Mouse (Mus musculus): ENCODE measurements around the gene AI597479.

The AI597479 gene

DNA sequence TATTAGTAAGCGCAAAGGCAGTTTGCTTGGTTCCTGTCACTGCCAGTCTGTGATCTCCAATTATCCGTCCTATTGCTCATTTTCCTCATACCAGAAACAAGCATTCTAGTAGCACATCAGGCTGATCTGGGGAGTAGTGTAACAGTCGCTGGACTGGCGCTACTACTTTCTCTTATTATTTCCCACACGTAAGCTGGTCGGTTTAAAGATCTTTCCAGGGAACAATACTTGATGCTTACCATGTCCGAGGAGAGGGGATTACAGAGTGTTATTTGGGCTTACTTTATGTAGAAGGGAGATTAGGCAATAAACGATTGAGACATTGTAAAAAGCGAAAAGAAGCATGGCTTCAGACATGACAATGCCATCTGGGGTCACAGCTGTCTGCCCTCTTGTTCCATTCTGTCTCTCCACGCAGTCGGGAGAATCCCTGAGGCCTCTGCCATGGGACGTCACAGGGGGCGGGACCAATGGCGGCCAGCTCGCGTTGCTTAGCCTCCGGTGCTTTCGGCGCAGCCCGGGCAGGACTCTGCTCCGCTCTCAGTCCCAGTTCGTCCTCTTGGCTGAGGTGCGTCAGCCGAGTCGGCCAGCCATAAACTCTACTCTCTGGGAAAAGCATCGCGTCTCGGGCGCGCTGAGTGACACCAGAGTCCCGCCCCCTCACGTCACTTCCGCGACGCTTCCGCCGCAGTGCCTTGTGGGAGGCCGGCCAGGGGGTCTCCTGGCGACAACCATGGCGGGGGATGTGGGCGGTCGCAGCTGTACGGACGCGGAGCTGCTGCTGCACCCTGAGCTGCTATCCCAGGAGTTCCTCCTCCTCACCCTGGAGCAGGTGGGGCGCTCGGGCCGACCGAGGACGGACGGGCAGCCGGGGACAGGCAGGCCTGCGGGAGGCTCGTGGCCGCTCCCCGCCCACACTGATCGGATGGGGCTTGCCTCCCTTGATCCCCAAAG, at the start of gene AI597479, which contains the start of gene Tgfbrap1:
Gene AI597479 (plus strand): TSS at position 680 of the 954 bp plus-strand sequence.
Gene Tgfbrap1 (minus strand): TSS at position 607 of the 954 bp plus-strand sequence.
- in situ Hi-C loops (cut with MboI; ENCODE audit: low sequenced_read_pairs): no loop called here

DNA sequence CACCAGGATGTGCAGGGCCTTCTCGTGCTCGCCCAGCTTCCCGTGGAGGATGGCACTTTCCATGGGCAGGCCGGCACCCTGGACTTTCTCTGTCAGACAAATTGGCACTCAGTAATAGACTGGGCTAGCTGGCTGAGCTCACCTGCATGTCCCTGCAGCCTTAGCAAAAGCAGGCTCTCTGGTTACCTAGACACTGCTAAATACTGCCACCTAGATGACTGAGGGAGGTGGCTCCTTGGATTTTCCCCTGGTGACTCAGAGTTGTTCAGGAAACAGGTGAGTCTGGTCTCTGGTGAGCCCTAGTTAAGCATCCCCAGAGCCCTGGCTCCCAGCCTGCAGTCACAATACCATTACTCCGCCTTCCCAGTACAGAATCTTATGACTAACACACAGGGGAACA, 46.6 kb upstream of the AI597479 start:
- in situ Hi-C loops (cut with MboI; ENCODE audit: low sequenced_read_pairs): loop anchor here (25.0 kb wide), 1 partner anchor 140 kb away; no protein-coding TSS in a partner anchor

DNA sequence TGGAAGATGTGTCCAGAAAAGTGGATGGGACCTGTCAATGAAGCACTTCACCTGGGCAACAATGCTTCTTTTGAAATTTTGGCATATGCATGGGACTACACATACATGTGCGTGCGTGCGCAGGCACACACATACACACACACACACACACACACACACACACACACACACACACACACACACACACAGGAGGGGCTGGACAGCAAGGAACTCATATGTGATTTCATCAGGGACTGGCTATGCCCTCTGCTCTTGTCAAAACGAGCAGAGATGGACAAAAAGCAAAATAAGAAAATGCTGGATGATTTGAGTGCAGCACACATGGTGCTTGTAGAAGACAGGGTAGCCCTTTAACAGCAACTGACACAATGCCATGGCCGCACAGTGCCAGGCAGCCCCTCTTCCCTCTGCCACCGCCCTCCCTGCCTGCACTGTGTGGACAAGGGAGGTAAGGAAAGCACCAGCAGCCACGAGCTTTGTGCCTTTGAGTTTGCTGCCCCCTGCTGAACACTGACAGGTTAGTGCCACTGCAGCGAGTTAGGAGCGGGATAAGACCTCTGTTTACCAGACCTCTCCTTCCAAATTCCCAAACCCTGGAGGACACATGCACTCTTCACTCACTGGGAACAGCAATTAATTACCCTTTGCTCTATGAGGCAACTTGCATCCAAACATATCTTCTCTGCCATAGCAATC, 32.7 kb upstream of the AI597479 start:
- in situ Hi-C loops (cut with MboI; ENCODE audit: low sequenced_read_pairs): loop anchor here (25.0 kb wide), 1 partner anchor 153 kb away; no protein-coding TSS in a partner anchor

DNA sequence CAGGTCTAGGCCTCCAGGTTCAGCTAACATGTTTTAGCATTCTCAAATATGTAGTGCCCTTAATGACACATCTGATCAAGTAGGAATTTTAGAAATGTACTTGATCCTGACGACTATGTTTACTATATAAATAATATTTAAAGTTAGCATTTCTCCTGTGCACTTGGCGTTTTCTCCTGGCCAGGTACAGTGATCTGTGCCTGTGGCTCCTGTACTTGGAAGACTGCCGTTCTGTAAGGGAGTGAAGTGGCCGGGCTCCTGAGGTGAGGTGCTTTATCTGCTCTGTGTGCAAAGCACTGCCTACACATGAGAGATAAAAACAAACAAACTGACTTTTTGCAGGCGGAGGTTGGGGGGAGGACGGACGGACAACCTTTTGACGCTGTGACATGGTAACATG, 31.9 kb upstream of the AI597479 start:
- in situ Hi-C loops (cut with MboI; ENCODE audit: low sequenced_read_pairs): loop anchor here (25.0 kb wide), 1 partner anchor 154 kb away; no protein-coding TSS in a partner anchor

DNA sequence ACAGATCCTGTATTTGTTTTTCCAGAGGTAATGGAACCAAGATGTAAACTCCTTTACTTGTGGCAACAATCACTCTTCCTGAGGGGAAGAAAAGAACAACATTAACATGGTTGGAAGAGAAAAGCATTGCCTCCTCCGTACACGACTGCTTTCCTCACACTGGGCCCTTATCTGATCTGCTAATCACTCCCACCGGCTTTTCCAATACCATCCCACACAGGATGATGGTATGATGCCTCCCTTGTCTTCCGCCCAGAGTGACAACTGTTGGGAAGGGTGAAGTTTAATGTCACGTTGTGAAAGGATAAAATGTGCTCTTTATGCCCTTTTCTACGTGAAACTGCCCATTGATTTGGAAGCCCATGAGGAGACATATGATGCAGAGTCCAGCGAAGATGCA, 31.0 kb upstream of the AI597479 start:
- in situ Hi-C loops (cut with MboI; ENCODE audit: low sequenced_read_pairs): loop anchor here (25.0 kb wide), 1 partner anchor 155 kb away; no protein-coding TSS in a partner anchor

DNA sequence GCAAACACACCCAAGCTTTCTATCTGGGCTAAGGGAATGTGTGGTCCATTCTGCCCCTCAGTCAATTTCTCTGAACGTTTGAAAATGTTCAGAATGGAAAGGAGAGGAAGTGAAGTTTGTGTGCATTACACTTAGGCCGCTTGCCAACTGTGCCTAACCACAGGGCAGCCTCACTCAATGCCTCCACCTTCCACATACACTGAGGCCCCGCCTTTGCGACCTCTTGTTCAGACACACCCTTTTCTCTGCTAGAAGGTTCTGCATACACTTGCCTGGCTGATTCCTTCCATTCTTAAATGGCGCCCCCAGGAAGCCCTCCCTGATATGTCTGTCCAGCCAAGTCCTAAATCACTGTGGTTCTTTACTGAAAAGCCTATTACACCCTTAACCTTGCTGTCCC, 27.8 kb upstream of the AI597479 start:
- in situ Hi-C loops (cut with MboI; ENCODE audit: low sequenced_read_pairs): loop anchor here (25.0 kb wide), 1 partner anchor 158 kb away; no protein-coding TSS in a partner anchor

DNA sequence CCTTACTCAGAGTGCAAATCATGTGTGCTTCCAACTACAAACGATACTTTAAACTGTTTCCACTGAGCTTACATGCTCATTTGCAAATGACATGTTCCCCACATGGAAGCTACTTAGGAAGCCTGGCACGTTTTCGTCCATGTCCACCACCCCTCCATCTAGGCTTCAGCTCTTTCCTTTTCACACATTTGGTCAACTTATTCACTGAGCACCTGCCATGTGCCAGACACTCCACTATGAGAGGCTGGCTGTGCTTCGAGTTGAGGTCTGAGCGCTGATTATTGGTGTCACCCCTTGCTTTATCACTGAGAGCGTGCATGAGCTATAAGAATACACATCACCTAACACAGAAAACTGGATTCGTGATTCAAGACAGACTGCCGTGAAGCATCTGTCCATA, 26.5 kb upstream of the AI597479 start:
- in situ Hi-C loops (cut with MboI; ENCODE audit: low sequenced_read_pairs): loop anchor here (25.0 kb wide), 1 partner anchor 160 kb away; no protein-coding TSS in a partner anchor

DNA sequence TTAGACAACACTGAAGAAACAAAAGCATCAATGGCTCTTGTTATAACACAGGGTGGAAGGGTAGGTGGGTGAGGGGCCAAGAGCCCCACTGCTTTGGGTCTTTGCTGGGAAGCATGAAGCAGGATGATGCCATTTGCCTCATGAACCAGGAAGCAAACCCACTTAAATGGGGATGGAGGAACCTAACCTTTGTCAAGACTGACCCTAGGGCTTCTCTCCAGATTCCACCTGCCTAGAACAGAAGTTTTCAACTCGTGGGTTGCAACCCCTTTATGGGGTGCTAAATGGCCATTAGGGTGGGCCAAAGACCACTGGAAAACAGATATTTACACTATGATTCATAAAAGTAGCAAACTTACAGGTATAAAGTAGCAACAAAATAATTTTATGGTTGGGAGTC, 25.9 kb upstream of the AI597479 start:
- in situ Hi-C loops (cut with MboI; ENCODE audit: low sequenced_read_pairs): loop anchor here (25.0 kb wide), 1 partner anchor 160 kb away; no protein-coding TSS in a partner anchor

DNA sequence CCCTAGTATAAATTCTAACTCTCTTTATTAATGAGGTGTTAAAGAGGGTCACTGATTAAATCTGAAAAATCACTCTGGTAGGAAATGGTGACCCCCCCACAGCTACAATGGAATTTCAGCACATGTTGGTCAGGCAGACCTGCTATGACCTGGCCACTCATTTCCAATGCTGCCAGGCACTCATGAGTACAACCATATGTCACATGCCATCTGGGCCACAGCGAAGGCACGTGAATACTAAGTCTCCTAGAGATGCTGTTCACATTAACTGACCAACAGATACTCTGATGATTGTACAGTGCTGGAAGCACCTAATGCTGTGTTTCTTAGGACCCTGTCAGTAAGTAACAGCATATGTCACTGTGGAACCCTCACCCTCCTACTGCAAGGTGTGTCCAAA, 23.7 kb upstream of the AI597479 start:
- in situ Hi-C loops (cut with MboI; ENCODE audit: low sequenced_read_pairs): loop anchor here (25.0 kb wide), 1 partner anchor 162 kb away; no protein-coding TSS in a partner anchor

DNA sequence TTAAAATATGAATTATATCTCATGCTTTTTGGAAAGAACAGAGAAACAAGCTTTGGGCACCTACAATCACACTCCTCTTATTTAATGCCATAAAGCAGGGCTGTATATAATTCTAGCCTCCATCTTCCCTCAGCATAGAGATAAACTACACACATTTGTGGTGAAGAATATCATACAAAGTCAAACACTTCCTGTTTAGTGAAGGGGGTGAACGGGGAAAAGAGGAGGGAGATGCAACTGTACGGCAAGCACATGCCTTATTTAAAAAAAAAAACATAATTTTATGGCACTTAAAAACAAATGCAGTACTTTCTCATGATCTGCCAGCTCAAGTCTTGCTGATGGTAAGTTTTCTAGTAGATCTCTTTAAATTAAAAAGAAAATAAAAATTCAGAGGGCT, 20.4 kb upstream of the AI597479 start:
- in situ Hi-C loops (cut with MboI; ENCODE audit: low sequenced_read_pairs): no loop called here

DNA sequence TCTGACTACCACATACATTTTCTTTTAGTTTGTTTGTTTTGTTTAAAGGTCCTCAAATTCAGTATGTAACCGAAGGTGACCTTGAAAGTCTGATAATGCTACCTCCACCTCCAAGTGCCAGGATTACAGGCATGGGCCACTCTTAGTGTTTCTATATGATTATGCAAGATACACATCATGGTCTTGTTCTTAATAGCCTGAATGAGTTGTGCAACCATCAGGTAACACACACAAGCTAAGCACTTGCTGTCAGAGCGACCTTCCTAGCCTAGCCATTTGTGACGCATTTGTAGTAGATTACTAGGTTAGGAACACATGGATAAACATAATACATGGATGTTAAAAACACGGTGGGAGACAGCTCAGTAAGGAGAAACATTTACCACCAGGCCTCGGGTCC, 15.6 kb upstream of the AI597479 start:
- in situ Hi-C loops (cut with MboI; ENCODE audit: low sequenced_read_pairs): no loop called here

DNA sequence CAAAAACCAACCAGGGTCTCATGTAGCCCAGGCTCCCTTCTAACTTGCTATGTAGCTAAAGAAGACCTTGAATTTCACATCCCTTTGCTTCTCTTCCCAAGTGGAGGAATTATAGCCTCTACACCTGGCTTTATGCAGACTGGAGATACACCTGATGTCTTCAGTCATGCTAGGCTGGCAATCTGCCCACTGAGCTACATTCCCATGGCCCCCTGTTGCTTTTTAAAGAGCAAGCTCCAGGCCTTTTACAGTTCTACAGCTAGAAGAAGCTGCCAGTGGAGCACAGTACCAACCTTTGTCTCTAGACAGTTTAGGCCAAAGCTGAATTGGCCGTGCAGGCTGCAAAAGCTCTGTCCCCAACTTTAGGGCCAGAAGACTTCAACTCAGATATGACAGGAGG, 8.1 kb upstream of the AI597479 start:
- in situ Hi-C loops (cut with MboI; ENCODE audit: low sequenced_read_pairs): no loop called here

DNA sequence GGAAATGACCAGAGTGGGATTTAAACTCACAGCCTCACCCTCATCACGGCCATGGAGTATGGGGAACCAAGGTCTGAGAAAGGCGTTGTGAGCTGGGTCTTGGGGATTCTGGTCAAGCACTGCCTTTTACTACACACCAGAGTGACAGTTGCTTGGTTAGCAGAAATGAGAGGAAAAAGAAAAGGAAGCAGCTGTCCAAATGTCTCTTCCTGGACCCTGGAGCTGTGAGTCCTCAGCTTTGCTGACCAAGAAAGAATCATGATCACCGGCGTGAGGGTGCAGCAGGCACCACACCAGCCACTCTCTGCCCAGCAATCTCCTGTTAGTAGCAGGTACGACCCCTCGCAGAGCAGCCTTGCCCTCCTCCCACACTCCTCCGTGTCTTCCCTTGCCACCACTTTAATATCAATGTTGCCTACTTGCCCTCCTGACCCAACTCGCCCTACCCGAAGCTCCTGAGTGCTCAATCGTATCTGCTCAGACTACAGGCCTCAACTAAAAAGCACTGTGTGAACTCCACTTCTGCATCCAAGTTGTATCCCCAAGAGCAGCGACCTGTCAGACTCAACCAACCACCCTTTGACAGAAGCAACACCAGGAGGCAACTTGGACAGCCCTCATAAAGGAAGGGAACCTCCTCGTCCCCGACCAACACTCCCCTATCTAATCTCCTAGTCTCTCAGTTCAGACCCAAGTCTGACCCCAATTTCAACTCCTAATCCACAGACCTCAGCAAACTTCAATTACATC, 7.0 kb upstream of the AI597479 start:
- in situ Hi-C loops (cut with MboI; ENCODE audit: low sequenced_read_pairs): no loop called here

DNA sequence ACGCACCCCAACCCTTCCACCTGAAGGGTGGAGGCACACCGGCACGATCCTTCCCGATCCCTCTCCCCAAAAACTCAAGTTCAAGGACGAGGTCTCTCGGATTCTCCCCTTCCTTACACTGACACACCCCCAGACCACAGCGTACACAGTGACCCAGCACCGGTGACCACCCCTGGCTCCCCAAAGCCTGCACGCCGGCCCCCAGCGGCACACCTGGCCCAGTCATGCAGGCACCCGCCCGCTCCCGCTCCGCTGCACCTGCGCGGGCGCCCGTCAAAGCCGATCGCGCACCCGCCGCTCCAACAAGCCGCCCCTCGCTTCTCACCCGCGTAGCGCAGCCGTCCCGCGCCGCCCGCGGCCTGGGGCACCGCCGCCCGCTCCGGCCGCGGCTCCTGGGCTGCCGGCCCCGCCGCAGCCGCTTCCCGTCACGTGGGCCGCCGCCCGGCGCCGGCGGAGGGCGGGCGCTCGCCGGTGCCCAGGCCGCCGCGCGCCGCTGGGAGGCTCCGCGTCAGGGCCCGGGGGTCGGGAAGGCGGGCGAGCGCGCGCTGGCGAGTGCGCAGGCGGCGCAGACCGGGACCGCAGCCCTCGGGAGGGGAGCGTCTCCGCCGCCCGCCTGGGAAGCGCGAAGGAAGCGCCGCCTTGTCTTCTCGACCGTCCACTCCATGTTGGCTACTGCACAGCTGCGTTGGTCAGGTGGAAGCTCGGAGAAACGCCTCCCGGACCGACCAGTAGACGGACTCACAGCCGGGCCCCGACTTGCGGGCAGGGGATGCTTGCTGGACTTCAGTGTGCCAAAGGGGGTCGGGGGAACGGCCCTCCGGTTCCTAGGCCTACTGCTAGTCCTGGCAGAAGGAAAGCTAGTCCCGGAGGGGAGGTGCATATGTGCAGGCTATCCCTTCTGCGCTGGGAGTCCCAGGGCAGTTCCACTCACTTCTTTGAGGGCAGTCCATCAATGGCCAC, 6.2 kb upstream of the AI597479 start:
- in situ Hi-C loops (cut with MboI; ENCODE audit: low sequenced_read_pairs): no loop called here

DNA sequence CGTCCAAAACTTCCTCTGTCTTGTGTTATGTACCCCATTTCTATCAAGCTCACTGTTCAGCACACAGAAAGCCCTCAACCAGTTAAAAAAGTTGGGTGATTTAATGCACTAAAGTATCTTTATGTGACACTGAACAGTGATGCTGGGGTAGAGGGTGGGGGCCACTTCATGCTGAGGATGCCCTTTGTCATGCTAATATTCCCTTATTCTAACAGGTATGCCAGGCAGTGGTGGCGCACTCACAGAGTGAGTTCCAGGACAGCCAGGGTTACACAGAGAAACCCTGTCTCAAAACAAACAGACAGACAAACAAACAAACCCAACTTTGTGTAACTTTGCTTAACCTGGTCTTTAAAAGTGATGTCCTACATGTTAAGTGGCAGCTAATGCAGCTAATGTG, 4.3 kb upstream of the AI597479 start:
- in situ Hi-C loops (cut with MboI; ENCODE audit: low sequenced_read_pairs): no loop called here

DNA sequence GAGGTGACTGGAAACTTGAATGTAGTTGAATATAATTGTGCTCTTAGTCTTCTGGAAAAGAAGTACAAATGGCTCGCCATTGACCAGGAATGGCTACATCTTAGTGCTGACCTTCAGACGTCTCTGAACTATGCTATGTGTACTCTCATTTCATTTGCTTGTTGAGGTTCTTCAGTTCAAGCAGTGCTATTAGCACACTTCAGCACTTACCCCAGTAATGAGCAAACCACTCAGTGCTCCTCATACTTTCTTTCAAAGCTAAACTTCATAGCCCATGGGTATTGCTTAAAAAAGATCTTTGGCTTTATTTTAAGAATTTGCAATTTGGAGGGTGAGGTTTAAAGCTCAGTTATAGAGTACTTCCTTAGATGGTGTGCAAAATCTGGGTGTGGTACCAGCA, 10.2 kb downstream of the AI597479 start:
- in situ Hi-C loops (cut with MboI; ENCODE audit: low sequenced_read_pairs): no loop called here

DNA sequence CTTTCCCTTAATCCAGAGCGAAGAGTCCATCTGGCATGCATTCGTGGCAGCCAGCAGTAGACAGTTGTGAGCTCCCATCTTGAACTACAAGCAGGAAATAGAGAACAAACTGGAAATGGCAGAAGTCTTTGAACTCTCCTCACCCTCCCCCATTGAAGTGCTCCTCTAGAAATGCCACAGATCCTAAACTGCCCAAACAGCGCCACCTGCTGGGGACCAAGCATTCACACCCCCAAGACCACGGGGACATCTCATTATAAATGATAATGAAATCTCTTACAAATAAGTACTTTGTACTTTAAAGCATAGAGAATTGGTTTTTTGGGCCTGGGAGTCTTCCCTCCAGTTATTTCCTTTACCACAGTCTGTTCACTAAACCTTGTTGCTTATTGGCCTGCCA, 12.0 kb downstream of the AI597479 start:
- in situ Hi-C loops (cut with MboI; ENCODE audit: low sequenced_read_pairs): no loop called here

DNA sequence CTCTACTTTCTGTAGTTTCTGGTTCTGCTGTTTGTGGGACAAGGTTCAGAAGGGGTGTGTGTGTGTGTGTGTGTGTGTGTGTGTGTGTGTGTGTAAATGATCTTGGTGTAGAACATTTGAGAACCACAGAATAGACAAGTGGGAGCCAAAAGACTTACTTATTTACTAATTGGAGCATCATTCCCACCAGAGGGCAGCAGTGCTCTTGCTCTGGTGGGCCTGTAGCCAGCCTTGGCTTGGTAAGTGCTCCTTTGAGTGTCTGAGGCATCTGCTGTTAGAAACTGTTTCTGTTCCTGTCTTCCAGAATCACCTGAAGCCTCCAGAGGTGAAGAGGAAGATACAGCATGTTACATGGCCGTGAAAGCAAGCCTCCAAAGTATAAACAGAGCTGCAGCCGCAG, 14.4 kb downstream of the AI597479 start:
- in situ Hi-C loops (cut with MboI; ENCODE audit: low sequenced_read_pairs): no loop called here

DNA sequence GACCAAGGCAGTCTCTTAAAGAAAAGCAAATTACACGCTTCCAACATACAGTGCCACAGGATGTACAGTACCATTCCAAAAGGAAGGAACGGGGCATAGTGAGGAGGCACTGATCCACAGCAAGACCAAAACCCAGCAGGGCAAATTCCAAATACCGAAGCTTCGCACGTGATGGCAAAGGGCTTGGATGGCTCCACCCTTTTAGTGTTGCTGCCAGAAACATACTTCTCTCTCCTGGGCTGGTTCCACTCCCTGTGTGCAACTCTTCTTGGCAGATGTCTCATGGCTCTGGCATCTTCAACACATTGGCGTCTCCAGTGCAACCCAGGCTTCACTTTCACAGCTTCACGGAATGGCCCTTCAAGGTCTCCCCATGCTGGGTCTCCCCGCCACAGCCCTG, 18.9 kb downstream of the AI597479 start:
- in situ Hi-C loops (cut with MboI; ENCODE audit: low sequenced_read_pairs): no loop called here

DNA sequence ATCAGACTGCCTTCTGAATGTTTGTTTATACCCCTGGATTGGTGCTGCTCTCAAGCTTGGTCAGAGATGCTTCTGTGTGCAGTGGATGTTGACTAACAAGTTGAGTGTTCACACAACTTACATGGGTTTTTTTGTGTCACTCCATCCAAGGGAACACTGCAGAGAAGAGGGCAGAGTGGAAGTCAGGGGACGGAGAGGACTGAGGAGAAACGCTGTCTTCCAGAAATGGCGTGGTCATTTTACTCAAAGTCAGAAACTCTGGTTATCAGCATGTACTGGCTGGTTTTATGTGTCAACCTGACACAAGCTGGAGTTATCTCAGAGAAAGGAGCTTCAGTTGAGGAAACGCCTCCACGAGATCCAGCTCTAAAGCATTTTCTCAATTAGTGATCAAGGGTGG, 22.4 kb downstream of the AI597479 start:
- in situ Hi-C loops (cut with MboI; ENCODE audit: low sequenced_read_pairs): no loop called here
